Mouse (Mus musculus) brain, adult 2 months (tissue): ENCODE data around the gene Apol9a.
"Not testable (repeated sequence)": the region's sequence is repeated elsewhere in the genome, so short reads cannot be mapped to it uniquely, and the experiment has no call there.

Source experiments
- DNase-seq: peaks from one replicate; pipeline ENCODE4 v3.0.0; 2011; ENCODE audit warnings: low read depth, low spot score

The Apol9a gene

GRCm38 (mm10) chr15:77411035-77411434 is at the start of gene Apol9a:
Gene Apol9a, minus strand, starts transcription at chr15:77411135.
- DNase-seq = not testable (repeated sequence)

GRCm38 (mm10) chr15:77449927-77450326 is 39.0 kb upstream of the Apol9a start:
- DNase-seq = peak; percentile 19

DNA sequence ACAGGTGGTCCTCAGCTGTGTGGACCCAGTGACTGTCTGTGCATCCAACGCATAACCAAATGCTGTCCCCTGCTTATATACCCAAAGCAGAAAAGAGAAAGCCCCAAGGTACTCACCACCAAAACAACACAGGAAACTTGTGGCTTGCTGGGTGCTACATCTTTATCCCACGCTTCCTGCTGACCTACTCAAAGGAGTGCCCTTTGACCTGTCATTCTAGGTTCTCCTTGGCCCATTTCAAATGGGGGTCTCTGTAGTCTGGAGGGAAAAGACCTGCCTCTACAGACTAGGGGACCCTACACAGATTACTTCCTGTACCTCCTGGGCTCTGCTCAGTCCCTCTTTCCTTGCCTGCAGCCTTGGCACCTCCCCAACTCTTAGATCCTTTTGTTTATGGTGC is 36.5 kb upstream of the Apol9a start, which contains the start of gene Apol7b:
TSS of gene Apol7b (minus strand) at position 101 of the 400 bp plus-strand sequence.
- not testable (repeated sequence) for DNase-seq

GRCm38 (mm10) chr15:77445668-77446067 is 34.7 kb upstream of the Apol9a start:
- not testable (repeated sequence) for DNase-seq

DNA sequence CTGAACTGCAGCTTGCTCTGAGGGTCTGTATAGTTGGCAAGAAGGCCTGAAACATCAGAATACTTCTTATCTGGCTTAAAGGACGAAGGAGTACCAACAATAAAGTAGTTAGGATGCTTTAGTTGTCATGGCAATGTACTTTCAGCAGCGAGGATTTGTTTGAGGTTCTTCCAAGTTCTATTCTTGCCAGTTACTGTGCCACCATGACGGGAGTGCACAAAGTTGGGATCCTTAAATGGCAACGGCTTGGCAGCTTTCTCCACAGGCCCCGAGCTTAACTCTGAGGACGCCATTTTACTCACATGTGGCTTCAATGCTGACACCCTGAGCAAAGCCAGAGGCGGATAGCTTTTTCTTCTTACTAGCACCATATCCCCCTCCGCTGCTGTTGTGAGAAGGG is 33.8 kb upstream of the Apol9a start:
- DNase-seq = peak; percentile 77

- peak; percentile 15 for DNase-seq
Observed at GRCm38 (mm10) chr15:77428690-77429448, 17.9 kb upstream of the Apol9a start.

- DNase-seq = not testable (repeated sequence)
Observed at GRCm38 (mm10) chr15:77422925-77423324, 12.0 kb upstream of the Apol9a start.

DNA sequence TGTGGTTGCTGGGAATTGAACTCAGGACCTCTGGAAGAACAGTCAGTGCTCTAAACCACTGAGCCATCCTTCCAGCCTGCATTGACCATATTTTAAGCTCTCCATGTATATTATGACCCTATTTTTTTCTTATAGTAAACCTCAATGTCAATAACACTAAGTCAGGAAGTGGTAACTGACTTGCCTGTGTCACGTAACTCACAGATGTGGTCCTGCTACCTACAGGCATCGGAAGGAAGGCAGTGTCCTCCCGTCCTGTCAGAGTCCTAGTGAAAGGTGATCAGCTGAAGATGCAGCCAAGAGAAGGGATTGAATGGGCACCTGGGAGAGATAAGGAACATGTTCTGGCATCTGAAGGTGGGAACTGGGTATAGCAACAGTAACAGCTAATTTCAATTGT is 8.7 kb upstream of the Apol9a start:
- not testable (repeated sequence) for DNase-seq

DNA sequence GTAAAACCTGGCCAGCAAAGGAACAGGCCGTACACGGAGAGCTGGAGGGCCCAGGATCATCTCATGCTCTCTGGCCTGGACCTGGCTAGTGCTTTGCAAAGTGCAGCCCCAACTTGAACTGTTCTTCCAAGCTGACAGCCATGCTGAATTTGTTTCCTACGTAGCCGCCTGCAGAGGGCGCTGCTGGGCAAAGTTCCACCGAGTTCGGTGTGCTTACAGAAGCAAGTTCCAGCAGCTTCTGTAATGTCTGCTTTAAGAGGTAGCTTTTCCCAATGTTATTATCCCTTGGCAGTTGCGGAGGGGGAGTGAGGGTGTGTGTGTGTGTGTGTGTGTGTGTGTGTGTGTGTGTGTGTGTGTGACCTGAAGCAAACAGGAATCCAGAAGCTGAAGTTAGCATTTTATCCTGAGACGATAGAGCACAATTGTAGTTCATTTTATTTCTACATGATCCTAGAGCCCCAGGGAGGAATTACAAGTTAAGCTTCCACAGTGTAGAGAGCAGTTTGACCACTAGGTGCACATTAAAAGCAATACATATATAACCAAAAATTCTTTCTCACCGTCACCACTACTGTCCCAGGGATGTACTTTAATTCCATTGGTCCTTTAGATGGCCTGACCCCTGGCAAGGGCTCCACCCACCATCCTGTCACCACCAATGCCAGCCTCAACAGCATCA is 5.9 kb upstream of the Apol9a start:
- DNase-seq = not testable (repeated sequence)

DNA sequence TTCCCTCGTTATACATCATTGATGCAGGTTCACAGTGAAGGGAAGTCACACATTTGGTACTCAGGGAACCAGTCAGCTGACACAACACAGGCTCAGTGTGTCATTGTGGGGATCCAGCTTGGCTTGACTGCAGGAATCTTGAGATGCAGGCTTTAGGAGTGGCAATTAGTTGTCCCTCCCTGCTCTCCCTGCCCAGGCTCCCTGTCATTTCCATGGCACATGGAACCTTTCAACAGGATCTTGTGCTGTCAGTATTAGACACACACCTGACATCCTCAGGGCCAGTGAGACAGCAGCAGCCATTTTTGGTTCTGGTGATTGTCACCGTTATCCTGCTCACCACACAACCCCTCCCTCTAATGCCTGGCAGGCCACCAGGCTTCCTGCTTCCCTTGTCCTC is 4.7 kb upstream of the Apol9a start:
- not testable (repeated sequence) for DNase-seq

DNA sequence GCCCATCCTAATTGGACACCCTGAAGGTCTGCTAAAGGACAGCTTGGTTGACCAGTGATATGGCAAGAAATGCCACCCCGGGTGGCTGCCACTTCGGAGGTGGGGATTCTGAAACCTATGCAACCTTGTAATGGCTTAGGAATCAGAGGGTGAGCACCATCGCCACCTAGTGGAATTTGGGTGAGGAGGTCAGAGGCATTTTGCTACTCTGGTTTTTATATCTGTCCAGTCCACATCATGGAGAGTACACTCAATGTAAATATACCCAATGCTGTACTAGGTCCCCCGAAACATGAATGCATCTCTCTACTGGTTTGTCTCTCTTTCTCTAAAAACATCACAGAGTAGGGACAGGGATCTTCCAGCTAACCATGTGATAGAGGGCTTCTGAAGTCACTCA is 1.8 kb upstream of the Apol9a start:
- not testable (repeated sequence) for DNase-seq

DNA sequence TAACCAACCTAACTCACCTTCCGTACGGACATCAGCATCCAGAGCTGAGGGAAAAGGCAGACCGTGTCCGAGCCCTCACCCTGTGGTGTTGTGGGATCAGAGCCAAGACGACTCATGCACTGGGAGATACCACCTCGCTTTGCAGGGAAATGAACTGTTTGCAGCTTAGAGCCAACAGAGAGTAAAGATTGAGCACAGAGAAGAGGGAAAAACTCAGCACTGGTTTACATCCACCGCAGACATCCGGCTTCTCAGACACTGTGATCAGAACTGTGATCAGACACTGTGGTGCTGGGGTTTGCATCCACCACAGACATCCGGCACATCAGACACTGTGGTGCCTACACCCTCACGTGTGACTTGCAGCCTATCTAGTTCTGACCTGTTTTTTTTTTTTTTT is 4.6 kb downstream of the Apol9a start:
- not testable (repeated sequence) for DNase-seq

DNA sequence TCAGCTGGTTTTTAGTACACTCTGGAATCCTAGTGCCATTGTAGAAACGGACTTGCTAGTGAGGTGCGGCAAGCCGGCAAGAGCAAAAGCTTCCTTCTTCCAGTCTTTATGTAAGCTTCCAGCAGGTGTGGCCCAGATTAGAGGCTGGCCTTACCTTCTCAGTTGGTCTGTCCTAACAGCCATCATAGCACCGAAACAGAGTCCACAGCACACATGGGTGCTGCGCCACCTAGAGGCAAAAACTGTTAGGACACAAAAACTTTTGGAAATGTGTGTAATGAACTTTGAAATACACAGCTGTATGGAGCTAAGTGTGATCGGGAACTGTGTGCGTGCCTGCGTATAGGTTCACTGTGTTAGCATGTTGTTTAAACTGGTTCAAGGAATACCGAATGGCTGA is 11.9 kb downstream of the Apol9a start, which contains the start of gene Apol7a:
TSS of gene Apol7a (minus strand) at position 84 of the 400 bp plus-strand sequence.
- peak; percentile 47 for DNase-seq

GRCm38 (mm10) chr15:77397450-77398132 is 13.3 kb downstream of the Apol9a start:
- peak; percentile 60 for DNase-seq

- not testable (repeated sequence) for DNase-seq
Observed at GRCm38 (mm10) chr15:77393832-77394231, 17.1 kb downstream of the Apol9a start.

DNA sequence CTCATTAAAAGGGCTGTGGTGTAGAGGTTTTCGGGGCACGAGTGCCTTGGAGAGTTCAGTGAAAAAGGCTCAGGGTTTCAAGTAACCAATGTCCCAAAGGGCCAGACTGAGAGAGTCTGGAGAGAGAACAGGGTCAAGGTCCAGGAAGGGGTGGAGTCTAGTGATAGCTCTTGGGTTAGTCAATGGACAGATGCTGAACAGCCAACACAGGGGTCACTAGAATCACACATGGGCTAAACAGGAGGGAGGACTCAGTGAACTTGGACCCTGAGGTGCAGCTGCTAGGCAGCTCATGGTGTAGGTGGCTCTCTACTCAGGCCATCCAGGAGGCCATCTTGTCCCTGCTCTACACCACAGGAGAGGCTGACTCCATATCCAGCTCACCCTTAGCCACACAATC is 23.5 kb downstream of the Apol9a start:
- no peak for DNase-seq

DNA sequence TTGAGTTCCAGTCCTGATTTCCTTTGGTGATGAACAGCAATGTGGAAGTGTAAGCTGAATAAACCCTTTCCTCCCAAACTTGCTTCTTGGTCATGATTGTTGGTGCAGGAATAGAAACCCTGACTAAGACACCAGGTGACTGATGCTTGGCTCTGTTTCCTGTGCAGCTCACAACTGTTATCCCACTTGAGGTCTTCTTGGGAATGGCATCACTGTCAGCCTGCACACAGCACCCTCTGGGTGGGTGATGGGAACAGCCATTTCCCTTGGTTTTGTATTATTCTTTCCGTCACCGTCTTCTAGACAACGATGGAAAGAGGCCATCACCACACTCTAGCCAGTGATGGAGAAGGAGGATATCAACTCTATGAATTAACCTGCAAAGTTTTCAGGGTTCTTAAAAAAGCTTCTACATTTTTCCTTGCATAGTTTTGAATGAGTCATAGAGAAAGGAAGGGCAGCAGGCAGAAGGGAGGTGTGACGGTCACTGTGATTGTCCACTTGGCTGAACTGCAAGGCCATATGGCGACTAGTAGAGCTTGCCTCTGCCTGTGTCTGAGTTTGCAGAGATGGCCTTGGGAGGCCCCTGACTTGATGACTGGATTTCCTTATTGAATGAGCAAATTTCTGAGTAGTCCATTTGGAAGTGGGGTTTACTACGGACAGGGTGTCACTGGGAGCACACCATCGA is 26.4 kb downstream of the Apol9a start:
- peak; percentile 80 for DNase-seq

DNA sequence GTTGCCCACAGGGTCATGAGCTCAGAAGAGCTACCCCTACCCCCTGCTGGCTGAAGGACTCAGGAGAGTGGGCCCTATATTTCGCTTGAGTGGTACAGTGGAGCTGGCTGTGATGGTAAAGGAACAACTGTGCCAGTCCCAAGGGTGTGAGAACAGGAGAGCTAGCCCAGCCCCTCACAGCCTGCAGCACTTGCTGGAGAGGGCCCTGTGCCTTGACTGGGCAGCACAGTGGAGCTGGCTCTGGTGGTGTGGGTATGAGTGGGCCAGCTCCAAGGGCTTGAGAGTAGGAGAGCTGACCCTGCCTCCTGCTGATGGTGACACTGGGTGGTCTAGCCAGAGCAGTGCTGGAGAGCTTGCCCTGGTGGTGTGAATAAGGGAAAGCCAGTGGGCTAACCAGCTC is 28.1 kb downstream of the Apol9a start:
- DNase-seq = no peak

DNA sequence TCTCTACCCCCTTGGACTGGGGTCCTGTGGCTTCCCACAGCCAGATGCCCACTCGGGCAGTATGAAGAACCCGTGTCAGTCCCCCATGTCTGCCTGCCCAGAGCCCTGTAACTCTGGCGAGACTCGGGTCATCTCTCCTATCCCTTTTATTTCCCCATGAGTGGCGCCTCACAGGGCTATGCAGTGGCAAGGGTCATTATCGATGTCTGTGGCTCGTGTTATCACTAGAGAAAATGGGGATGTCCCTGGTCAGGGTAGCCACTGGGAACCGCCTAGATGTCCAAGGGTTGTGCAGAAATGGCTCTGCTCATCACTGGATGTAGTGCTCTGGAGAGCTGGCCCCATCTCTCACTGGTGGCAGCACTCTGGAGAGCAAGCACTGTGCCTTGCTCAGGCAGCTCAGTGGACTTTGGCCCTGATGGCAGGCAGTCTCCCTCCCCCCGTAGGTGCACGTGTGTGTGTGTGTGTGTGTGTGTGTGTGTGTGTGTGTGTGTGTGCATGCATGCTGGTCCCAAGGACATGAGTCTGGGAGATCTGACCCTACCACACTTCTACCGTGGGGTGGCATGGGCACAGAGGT is 28.6 kb downstream of the Apol9a start:
- DNase-seq = no peak

GRCm38 (mm10) chr15:77381481-77381880 is 29.5 kb downstream of the Apol9a start:
- no peak for DNase-seq

DNA sequence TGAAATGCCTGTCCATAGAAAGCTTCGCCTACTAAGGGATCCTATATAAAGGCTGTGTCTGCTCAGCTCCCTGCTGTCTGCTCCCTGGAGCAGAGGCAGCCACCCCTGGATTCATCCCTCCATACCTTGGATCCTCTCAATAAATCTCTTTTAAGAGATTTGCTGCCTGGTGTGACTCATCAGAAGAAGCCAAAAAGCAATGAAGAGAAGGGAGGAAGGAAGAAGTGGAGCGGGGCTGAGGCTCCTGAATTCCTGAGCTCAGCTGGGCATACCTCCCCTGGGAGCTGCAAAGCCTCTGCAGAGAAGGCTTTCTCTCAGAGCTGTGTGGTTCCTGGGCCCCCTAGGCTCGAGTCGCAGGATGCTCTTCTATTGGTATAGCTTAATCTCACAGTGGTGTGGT is 31.0 kb downstream of the Apol9a start:
- DNase-seq = peak; percentile 28
